Mouse (Mus musculus) frontal cortex, postnatal 25 days (tissue): ENCODE data around the gene Colgalt2.
A peak's percentile ranks its signal among the peaks of the same experiment; 100 is the strongest.
"Not testable (repeated sequence)": the region's sequence is repeated elsewhere in the genome, so short reads cannot be mapped to it uniquely, and the experiment has no call there.

Source experiments
- DNase-seq, 2 experiments: peaks; one replicate each; pipeline ENCODE4 v3.0.0; 2022; ENCODE audit warnings: low spot score in 2 of 2

Colgalt2 gene

DNA sequence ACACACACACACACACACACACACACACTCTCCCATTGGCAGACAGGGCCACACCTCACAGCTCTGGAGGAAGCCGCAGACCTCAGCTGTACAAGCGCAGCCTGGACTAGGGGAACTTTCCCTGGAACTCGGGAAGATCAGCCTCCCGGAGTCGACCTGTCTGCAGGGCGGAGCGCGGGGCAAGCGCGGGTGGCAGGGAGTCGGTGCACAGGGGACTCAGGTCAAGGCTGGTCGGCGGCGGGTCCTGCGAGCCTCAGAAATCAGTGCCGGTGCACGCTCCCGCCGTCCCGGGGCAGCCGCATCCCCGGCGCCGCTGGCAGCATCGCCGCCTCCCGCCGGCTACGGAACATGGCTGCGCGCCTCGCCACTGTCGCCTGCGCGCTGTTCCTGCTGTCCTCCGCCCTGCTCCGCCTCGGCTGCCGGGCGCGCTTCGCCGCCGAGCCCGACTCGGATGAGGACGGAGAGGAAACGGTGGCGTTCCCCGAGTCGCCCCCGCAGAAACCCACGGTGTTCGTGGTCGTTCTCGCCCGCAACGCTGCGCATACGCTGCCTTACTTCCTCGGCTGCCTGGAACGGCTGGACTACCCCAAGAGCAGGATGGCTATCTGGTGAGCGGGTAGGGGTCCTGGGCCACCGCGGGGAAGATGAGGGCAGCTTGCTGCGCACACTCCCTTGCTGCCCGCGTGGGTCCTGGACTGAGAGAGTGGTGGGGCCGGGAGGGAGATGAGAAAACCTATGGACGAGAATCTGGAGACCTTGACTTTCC lies at the start of gene Colgalt2:
Colgalt2 (plus strand) TSS at position 41 of the 766 bp plus-strand sequence.
- peak; percentile 16 to 40 for DNase-seq

DNA sequence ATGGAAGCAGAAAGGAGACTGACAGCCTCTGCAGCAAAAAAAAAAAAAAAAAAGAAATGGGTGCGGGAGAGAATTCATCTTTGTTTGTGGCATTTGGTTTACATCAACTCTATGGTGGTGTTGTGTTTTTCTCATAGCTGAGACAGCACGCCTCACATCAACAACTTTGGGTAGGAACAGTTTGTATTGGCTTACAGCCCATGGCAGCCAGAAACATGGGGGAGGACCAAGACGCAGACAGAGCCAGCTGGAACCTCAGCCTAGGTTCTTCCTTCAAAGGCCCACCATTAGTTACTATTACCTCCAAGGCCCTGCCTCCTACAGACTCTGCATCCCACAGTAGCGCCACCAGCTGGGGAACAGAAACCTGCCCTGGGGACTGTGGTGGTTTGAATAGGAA lies 42.9 kb upstream of the Colgalt2 start:
- no peak for DNase-seq

DNA sequence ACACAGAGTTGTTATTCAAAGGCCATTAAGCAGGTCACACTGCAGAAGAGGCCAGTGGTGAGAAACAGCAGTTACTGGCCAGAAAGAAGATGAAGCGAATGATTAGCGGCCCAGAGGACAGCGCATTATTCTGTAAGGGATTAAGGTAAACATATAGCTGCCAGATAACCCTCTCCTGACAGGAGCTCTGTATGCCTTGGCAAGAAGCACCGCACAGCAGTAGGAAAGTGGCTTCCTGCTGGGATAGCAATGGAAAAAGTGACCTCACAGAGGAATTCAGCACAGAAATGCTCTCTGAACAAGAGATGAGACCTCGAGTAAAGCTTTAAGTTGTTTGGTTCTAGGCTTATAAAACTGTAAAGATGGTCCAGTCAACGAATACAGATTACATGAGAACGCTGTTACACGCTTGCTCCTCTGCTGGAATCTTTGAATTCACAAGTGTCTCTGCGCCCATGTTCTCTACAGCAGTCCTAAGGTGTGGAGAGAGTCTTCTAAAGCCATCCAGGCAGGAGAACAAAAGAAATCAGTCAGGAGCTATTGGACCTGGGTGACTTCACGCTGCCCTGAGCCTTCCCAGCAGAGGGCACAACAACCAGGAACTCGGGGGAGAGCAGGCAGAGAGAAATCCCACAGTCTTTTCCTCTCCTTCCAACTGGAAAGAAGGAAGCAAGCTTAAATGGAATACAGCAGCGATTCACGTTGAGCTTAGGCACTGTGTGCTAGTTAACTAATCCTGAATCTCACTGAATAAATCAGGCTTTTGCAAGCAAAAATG lies 31.1 kb upstream of the Colgalt2 start:
- DNase-seq = no peak

- peak; percentile 19 to 55 for DNase-seq
These were observed 30.5 kb upstream of the Colgalt2 start for GRCm38 (mm10) chr1:152369139-152369538.

- no peak for DNase-seq
These were observed 21.3 kb upstream of the Colgalt2 start for GRCm38 (mm10) chr1:152378311-152378710.

DNA sequence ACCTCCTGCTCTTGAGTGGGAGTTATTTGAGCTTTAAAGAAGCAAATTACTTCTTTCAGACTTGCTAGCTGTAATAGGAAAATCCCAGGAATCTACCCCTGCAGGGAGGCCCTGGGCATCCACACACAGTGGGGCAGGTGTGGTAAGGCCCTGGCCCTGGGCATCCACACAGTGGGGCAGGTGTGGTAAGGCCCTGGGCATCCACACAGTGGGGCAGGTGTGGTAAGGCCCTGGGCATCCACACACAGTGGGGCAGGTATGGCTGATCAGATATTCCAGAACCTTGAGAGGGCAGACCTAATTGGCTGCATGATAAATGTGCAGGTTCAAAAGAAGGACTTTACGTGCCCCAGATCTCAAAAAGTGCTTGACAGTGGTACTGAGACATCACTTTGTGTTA lies 15.0 kb upstream of the Colgalt2 start:
- no peak for DNase-seq

DNA sequence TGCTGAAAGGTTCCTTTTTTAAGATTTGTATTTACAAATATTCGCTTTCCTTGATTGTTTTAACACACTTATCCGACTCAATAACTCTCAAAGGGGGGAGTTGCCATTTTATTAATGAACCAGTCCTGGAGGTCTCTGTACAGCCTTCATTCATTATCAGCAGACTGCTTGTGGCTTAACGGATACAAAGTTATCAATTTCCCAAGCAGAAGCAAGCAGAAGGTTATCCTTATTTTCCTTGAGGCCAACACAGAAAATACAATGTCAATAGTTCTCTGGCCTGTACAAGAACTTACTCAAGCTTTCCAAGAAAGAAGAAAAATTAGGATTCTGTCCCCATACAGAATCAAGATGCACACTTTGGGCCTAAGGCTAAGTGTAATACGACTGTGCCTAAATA lies 13.9 kb upstream of the Colgalt2 start:
- not testable (repeated sequence) for DNase-seq

DNA sequence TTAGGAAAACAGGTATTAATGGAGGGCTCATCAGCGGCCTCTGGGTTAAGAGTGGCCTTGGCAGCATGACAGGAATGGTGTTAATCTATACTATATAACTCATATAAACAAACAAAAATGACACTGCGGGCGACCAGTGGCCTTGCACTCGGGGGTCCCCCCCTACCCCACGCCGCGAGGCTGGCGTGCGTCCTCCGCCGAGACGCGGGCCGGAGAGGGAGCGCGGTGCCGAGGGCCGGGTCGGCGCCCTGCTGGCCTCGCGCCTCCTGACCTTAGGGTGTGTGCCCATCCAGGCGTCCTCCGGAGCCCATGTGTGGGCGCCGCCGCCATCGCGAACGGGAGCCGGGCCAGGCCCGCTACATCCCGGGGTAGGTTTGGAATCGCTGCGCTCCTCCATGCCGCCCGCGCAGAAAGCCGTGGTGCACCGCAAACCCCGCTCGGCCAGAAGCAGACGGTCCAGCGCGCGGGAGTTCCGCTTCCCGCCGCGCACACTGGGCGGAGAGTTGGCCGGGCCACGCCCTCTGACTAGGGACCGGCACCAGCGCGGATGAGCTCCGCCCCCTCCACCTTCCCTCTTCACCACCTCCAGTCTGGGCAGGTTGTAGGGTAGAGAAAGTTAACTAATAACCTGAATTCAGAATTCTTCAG lies 13.3 kb upstream of the Colgalt2 start, which contains the start of gene Tsen15:
Tsen15 (minus strand) TSS at position 501 of the 648 bp plus-strand sequence.
- peak; percentile 62 to 74 for DNase-seq

GRCm38 (mm10) chr1:152389271-152389670 lies 10.4 kb upstream of the Colgalt2 start:
- no peak for DNase-seq

DNA sequence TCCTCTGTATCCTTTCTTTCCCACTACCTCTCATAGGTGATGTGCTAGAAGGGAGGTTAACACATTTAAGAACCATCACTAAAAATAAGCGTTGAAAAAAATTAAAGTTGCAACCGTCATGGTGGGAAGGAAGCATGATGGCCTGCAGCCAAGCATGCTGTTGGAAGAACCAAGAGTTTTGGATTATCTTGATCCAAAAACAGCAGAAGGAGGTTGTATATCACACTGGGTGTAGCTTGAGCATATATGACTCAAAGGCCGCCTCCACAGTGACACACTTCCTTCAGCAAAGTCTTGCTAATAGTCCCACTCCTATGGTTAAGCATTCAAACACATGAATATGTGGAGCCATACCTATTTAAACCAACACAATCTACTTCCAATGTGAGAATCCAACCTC lies 5.5 kb upstream of the Colgalt2 start:
- DNase-seq = peak in 1 of 2 experiments; percentile 18

DNA sequence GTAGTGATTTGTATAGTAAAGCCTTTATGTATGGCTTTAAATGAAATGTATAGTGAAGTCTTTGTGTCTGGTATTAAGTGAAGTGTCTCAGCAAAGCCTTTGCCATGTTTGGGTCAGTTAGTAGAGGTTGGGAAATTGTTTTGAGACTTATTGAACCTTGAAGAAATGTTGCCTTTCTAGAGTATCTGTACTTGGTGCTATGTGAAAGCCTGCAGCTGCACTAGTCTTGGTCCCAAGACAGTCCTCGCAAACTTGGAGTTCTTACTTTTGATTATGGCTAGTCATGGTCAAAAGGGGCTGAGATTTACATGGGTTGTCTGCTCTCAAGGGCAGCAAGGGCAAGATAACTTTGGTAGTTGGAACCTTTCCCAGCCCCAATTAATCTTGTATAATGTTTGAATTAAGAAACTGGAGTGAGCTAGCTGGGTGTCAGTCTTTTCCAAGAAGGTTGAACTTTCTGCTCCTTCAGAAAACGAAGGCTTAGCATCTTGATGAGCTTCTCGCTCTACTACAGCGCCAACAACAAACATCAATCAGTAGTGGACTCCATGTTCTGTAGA lies 4.6 kb upstream of the Colgalt2 start:
- no peak for DNase-seq

- DNase-seq = no peak
These were observed 922 bp upstream of the Colgalt2 start for GRCm38 (mm10) chr1:152398708-152399107.

GRCm38 (mm10) chr1:152400556-152401540 lies 1.2 kb downstream of the Colgalt2 start:
- no peak for DNase-seq

DNA sequence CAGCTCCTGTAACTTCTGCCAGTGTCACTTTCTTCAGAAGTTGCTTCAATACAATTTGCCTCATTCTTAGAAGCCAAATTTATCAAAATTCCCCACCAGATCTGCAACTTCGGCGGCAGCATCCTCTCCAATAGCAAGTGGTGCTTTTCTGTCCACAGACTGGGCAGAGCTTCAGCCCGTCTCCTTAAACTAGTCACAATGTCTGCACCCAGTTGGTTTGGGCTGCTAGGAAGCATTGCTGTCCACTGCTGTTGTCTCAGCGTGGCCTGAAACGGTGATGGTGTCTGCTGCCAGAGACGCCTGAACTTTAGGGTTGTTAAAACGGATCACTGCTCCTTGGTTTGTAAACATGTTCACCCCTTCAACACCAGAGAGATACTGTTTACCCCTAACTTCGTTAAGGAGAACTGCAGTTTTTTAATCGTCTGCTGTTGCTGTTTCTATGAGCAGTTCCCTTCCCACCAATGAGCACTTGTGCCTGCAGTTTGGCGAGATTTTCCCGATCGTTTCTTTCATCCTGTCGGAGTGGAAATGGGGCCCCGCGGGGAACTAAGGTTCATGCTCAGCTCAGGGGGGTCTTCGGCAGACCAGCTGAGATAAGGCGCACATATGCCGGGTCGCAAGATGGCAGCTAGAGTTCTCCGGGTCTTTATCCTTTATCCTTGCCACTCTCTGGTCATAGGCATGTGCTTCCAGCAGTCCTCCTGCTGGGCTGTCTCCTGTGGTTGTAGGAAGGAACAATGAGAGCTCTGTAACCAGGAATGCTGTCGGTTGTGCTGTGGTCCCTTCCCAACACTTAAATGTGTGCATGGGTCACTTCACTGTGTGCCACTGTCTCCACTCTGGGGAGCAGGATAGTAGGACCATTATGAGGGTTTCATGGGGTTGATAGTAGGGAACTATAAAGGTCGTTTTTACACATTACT lies 7.7 kb downstream of the Colgalt2 start:
- DNase-seq = no peak

DNA sequence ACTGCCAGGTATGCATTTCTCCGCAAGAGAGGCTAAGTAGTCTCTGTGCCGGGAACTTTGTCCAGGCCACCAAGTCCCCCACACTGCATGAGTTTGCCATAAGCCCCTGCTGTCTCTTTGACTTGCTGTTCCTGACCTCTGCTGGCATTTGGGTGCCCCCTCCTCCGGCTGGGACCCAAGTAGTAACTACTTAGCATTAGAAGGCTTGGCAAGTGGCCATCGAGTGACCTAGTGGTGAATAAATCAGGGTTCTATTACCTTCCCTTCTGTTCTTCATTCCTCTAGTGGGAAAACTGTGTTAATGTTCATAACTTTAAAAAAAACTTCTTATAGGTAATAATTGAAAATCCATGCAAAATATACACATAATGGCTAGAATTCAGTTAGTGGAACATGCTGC lies 9.7 kb downstream of the Colgalt2 start:
- DNase-seq = no peak

DNA sequence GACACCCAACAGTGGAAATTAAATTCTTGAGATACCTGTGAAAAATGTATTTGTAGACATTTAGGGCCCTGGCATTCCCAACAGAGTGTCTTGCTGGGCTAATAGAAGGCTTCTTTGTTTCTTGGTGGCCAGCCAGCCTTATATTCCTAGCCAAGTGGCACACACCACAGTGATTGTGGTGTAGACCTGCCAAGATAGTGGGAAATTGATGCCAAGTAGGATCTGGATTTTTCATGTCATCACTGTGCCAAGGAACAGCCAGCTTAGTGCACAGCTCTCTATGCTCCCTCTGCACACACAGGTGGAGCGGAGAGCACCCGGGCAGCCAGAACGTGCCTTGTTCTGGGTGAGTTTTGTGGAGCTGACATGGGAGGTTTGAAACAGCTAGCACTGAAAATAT lies 11.0 kb downstream of the Colgalt2 start:
- DNase-seq = no peak

- DNase-seq = no peak
These were observed 13.5 kb downstream of the Colgalt2 start for GRCm38 (mm10) chr1:152413116-152413515.

GRCm38 (mm10) chr1:152413961-152414360 lies 14.3 kb downstream of the Colgalt2 start:
- DNase-seq = no peak

- no peak for DNase-seq
These were observed 14.8 kb downstream of the Colgalt2 start for GRCm38 (mm10) chr1:152414451-152414850.
